Mouse (Mus musculus): ENCODE results near the gene Prkag1.

Gene Prkag1

GRCm38 (mm10) chr15:98830736-98831683 is at the start of gene Prkag1:
Gene Prkag1 (minus strand): TSS chr15:98831521.
- peak; percentile 98 for DNase-seq (ENCODE audit: low read depth, low spot score)

DNA sequence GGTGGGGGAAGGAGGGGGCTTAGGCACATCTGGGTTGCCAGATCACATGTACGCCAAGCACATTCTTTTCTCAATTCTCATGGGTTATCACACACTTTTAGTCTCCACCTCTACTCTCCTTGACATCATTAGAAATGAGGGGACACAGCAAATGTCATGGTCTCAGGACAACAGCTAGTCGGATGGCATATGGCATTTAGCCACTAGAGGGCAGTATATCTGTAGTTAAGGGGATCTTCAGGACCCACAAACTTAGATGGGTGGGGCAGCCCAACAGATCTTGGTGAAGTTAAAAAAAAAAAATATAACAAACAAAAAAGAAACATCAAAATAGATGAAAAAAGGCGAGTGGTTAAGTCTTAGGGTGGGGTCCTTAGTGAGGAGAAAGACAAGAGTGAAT is 46.0 kb upstream of the Prkag1 start:
- peak; percentile 87 for DNase-seq (ENCODE audit: low read depth, low spot score)

GRCm38 (mm10) chr15:98871916-98872888 is 40.9 kb upstream of the Prkag1 start:
- peak; percentile 95 for DNase-seq (ENCODE audit: low read depth, low spot score)

GRCm38 (mm10) chr15:98871070-98871915 is 40.0 kb upstream of the Prkag1 start, which contains the start of gene Kmt2d:
Gene Kmt2d (minus strand): TSS chr15:98871204.
- DNase-seq (ENCODE audit: low read depth, low spot score): peak; percentile 55

DNA sequence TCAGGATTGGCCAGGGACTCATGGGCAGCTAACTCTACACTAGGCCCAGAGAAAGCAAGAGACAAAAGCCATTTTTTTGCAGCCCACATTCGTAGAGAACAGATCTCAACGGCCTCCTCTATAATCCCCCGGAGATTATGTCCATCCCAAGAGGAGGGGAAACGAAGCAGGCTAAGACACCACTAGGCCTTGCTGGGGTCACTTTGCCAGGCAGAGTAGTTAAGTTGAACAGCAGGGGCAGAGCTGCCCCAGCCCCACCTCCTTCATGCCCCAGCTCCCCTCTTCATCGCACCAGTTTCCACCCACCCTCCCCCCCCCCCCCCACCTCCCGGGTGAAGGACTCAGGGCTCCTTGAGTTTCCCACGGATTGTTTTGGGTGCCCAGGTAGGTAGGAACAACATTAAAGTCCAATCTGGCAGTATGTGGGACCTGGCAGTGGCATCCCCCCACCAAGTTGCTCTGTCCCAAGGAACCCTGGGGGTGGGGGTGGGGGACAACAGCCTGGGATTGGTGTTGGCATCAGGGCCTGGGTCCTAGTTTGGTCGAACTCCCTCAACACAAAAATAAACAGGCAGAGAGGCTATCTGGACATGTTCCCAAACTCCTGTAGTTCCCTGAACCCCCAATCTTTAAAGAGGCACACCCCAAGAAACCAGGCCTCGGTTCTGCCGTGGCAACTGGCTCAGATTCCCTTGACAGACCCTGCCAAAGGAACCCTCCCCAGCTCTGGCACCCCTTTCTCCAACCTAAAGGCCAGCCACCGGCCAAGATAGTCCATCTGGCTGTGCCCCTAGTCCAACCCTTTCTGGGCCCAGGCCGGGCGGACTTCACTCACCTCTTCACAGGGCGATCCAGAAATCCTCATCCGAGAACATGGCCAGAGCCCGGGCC is 39.1 kb upstream of the Prkag1 start:
- DNase-seq (ENCODE audit: low read depth, low spot score): peak; percentile 24

DNA sequence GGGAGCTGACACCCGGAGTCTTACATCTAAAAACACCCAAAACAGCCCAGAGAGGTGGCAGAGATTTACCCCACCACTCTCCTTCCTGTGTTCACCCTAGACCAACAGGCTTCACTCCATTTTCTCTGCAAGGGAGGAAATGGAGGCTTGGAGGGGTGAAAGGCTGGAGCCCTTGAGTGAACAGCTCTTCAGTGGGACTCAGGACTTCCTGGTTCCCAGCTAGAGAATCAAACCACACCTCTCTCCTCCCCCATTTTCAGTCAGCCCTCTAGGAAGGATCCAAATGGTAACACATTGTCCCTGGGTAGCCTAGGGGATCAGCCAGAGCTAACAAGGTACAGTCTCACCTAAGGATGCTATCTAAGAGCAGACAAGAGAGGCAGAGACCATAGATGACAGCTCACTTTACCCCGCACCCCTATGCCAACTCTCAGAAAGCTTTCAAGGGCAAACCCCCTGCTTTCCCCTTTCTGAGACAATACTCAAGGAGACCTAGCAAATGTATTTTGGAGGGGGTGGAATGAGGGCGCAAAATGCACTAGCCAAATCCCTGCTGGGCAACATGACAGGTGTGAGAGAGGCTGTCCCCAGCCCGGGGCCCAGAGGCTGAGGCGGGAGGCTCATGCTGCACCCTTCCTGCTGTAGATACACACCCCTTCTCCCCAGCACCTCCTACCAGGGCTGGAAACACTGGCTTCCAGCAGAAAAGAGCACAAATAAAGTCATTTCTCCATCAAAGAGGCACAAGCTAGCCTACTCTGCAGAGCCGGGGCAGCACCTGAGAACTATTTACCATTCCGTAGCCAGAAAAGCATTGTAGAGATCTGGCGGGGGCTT is 38.2 kb upstream of the Prkag1 start:
- DNase-seq (ENCODE audit: low read depth, low spot score): peak; percentile 44

DNA sequence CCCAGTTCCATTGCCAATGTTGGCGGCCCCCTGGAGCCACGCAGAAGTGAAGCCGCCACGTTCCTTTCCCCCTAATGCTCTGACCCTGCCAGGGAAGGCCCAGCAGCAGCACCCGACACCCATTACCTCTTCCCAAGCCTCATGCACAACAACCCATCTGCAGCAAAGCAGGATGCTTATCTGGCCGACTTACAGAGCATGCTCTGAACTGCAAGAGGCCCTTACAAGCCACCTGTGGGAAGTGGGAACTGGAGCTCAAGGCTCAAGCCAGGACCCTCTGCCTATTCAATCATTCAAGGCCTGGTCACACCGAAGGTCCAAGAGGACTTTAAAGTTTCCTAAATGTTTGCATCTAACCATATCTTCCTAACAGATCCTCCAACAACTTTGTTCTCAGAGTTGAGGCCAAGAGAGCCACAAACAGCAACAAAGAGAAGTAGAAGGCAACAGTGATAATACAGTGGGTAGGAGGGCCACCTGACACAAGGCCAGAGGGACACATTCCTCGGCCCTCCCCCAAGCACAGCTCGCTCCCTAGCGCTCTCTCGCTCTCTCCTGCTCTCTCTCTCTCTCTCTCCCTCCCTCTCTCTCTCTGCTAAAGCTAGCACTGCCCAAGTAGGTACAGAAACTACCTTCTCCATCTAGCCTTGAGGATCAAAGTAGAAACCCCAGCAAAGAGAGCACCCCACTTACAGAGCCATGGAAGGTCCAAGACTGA is 37.2 kb upstream of the Prkag1 start:
- DNase-seq (ENCODE audit: low read depth, low spot score): no peak

GRCm38 (mm10) chr15:98867321-98867720 is 36.0 kb upstream of the Prkag1 start:
- DNase-seq (ENCODE audit: low read depth, low spot score): peak; percentile 82

DNA sequence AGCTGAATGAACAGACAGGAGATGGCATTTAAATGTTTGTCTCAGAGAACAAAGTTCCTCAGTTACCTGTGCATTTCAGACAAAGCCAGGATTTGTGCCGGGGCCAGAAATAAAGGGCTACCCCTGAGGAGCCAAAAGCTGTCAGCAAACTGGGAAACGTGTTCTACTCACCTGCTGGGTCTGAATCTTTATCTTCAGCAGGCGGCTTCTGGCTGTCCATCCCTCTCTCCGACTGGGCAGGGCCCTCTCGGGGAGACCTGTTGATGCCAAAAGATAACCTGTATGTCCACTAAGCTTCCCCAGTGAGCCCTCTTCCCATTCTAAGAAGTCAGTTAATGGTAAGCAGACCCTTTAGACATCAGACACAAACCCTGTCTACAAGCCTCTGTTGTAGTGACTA is 35.2 kb upstream of the Prkag1 start:
- no peak for DNase-seq (ENCODE audit: low read depth, low spot score)

DNA sequence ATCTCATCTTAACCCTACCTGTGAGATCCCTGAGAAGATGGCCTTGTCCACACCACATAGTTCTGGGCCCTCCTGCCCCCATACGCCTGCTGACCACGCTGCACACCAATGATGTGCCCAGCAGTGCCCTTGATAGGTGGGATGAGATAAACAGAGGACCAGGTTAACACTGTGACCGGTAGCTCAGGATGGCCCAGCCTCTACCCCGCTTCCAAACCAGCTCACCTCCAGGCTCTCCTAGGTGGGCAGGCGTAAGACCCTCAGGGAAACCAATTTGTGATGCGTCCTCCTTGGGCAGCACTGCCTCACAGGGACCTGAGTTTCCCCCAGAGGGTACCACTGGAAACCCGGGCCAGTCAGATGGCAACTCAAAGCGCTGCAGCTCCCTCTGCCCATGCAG is 34.5 kb upstream of the Prkag1 start:
- DNase-seq (ENCODE audit: low read depth, low spot score): no peak

GRCm38 (mm10) chr15:98864951-98865350 is 33.6 kb upstream of the Prkag1 start:
- DNase-seq (ENCODE audit: low read depth, low spot score): no peak

DNA sequence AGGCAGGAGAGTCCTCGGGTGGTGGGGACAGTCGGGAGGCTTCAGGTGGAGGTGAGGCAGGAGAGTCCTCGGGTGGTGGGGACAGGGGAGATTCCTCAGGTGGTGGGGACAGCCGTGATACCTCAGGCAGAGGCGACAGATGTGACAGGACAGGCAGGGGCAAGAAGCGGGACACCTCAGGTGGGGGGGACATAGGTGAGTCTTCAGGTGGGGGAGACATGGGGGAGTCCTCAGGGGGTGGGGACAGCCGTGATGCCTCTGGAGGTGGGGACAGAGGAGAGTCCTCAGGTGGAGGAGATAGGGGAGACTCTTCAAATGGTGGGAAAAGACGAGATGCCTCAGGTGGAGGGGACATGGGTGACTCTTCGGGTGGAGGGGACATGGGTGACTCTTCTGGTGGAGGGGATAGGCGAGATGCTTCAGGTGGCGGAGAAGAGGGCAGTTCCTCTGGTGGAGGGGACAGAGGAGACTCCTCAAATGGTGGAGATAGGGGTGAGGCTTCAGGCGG is 32.2 kb upstream of the Prkag1 start:
- no peak for DNase-seq (ENCODE audit: low read depth, low spot score)

DNA sequence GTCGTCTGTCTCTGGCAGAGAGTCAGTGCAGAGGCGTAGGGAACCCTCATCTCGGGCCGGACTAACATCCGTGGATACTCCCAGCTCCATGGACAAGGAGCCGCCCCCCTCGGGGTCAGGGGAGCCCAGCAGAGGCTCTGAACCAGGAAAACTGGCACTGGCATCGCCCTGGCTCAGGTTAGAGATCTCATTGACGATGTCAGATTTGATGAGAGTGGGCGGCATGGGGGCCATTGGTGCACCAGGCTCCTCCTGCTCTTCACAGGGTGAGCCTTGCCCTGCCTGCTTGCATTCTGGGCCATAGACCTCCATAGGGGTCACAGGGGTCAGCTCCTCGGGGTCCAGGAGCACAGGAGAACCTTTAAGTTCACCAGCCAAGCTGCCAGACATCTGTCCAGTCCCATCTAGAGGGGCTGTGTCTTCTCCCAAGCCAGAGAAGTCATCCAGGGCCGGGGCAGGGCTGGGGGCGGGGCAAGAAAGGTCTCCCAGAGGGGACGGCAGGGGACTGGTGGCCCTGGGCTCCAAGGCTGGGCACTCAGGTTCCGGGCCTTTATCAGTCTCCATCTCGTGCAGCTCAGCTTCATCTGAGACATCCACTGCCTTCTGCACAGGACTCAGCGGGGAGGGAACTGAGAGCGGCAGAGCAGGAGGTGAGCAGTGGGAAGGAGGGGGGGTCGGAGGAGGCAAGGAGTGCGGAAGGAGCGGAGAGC is 30.5 kb upstream of the Prkag1 start:
- DNase-seq (ENCODE audit: low read depth, low spot score): no peak

DNA sequence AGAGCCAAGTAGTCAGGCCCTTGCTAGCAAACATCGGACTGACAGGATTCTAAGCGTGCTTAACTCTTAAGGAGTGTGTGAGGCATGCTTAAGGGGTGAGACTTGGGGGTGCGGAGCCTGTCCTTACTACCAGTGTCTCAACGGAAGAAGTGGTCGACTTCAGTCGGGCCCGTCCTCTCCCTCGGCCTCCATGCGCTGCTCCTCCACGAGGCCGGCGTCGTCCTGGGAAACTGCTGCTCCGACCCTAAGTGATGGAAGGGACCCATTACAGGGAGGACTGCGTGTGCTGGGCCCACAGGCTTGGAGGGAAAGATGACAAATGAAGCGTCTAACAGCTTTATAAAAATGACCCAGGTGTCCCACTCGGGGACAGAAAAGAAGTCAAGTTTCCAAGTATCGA is 29.6 kb upstream of the Prkag1 start:
- no peak for DNase-seq (ENCODE audit: low read depth, low spot score)

DNA sequence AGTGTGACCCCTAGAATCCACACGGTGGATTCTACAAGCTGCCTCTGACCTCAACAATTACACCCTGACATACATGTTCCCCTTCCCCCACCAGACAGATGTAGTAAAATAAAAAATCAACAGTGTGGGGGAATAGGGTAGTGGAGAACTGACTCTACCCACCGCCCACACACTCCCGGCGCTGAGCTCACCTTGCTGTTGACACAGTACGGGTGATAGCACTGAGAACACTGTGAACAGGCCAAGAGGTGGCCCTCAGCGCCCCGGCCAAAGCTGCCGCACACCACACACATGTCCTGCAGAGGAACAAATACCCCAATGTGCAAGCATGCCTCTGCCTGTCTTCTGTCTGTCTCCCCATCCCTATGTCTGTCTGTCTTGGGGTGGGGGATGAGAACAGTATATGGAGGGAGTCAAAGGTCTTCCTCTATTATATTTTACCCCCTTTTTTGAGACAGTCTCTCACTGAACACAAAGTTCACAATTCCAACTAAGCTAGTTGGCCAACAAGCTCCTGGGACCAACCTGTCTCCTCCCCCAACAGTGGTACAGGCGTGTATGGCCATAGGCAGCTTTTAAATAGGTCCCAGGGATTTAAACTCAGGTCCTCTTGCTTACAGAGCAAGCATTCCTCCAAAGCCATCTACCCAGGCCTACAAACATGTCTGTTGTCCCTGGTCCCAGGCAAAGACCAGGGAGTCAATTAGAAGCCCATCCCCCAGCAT is 28.2 kb upstream of the Prkag1 start:
- DNase-seq (ENCODE audit: low read depth, low spot score): no peak

DNA sequence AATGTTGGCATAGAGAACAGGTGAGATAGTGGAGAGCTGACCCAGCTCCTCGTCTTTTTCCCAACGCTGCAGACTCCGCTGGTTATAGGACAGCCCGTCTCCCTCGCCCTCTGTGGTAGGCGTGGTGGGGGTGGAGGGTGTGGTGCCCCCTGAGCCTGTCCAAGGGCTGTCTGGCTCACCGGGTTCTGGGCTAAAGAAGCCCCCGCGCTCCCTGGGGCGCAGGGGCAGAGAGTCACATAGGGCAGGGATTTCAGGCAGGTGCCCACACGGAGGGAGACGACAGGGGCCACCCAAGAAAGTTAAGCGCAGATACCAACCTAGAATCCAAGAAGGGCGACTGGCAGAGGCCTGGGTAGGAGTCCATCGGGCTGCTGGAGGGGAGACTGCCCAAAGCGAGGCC is 22.9 kb upstream of the Prkag1 start:
- DNase-seq (ENCODE audit: low read depth, low spot score): no peak
